Mouse (Mus musculus) lung, embryonic 14.5 days (tissue): Measurements from ENCODE around the gene Tubd1. TPM values are rescaled to one million over a fixed set of nuclear protein-coding genes. Genes with fewer than 3 reads are reported as not detected.
A peak's percentile ranks its signal among the peaks of the same experiment; 100 is the strongest.

Experiments used
- ATAC-seq: fragments of 200-750 bp; cut with Nextera tagmentation; 2 replicates; pipeline ENCODE4 v1.8.0; 2017; ENCODE audit warnings: mild to moderate bottlenecking, moderate TSS enrichment, moderate library complexity; ENCODE audit not compliant: insufficient read depth
- DNase-seq: peaks from one replicate; pipeline ENCODE4 v3.0.0-alpha.2; 2015
- H3K27ac ChIP-seq: fragments of 300-500 bp; sonication (generic); 2 replicates; pipeline ENCODE4 v1.5.1; 2014; ENCODE audit warnings: low read depth, mild to moderate bottlenecking, moderate library complexity
- H3K27me3 ChIP-seq: fragments of 300-500 bp; sonication (generic); 2 replicates; pipeline ENCODE4 v1.6.1; 2014; ENCODE audit warnings: low read length, control low read depth; ENCODE audit not compliant: insufficient read depth
- H3K36me3 ChIP-seq: fragments of 300-500 bp; sonication (generic); 2 replicates; pipeline ENCODE4 v1.6.1; 2014; ENCODE audit warnings: control low read depth; ENCODE audit not compliant: insufficient read depth
- H3K4me1 ChIP-seq: fragments of 300-500 bp; sonication (generic); 2 replicates; pipeline ENCODE4 v1.6.1; 2014; ENCODE audit warnings: antibody characterized with exemption, control low read depth; ENCODE audit not compliant: insufficient read depth
- H3K4me2 ChIP-seq: fragments of 300-500 bp; sonication (generic); 2 replicates; pipeline ENCODE4 v1.6.1; 2014; ENCODE audit warnings: mild to moderate bottlenecking
- H3K4me3 ChIP-seq: fragments of 300-500 bp; sonication (generic); 2 replicates; pipeline ENCODE4 v1.5.1; 2014; ENCODE audit warnings: low read depth, low read length
- H3K9ac ChIP-seq: fragments of 300-500 bp; sonication (generic); 2 replicates; pipeline ENCODE4 v1.6.1; 2014
- H3K9me3 ChIP-seq: fragments of 300-500 bp; sonication (generic); 2 replicates; pipeline ENCODE4 v1.6.1; 2016; ENCODE audit warnings: low read depth, low read length, control low read depth
- CTCF ChIP-seq: IDR thresholded peaks from 2 replicates; pipeline ENCODE4 v1.5.1; 2016; ENCODE audit warnings: antibody characterized with exemption, low read depth
- WGBS: fragments of 180-500 bp; shearing (Covaris S2); extraction: QIAGEN DNeasy Blood & Tissue Kit; methylation state at CpG from one replicate; pipeline ENCODE4 v1.1.7; 2014; 5-methylcytosine and 5-hydroxymethylcytosine counted together
- polyA plus RNA-seq: library from polyadenylated mRNA; unstranded; fragments of >200 nt; fragmentation: Nextera tagmentation; extraction: Ambion mirVana; gene quantifications from 2 replicates; pipeline ENCODE4 v1.2.1, GENCODE M21; 2014

Tubd1 gene
- polyA plus RNA-seq, 1 experiment from 2014 or later, result 14.2 TPM

- H3K4me2 ChIP-seq, result no peak overlapping the region
- ATAC-seq (no peak), DNase-seq (no peak)
- WGBS, result 26% methylated on average over 2 of the region's 2 CpGs
- no peak overlapping the region for H3K9ac ChIP-seq
- no peaks in the 10 kb centered on the region for H3K9me3 ChIP-seq
- TF ChIP-seq CTCF, result no peak
- no peaks in the 10 kb centered on the region for H3K36me3 ChIP-seq
- H3K27ac ChIP-seq, result no peak overlapping the region
- H3K4me1 ChIP-seq, result peaks cover 34% of the 10 kb centered on the region
- H3K27me3 ChIP-seq, result no peaks in the 10 kb centered on the region
- H3K4me3 ChIP-seq, result no peak overlapping the region
These were observed 29.6 kb downstream of the Tubd1 start for GRCm38 (mm10) chr11:86574408-86574807.

- DNase-seq (peak; percentile 17), ATAC-seq (no peak)
- WGBS, result 66% methylated on average over 7 of the region's 7 CpGs
- no peak overlapping the region for H3K4me3 ChIP-seq
- H3K27me3 ChIP-seq, result no peaks in the 10 kb centered on the region
- peaks cover 35% of the 10 kb centered on the region for H3K4me1 ChIP-seq
- H3K9ac ChIP-seq, result no peak overlapping the region
- no peaks in the 10 kb centered on the region for H3K36me3 ChIP-seq
- no peak overlapping the region for H3K27ac ChIP-seq
- TF ChIP-seq CTCF, result no peak
- H3K4me2 ChIP-seq, result no peak overlapping the region
- H3K9me3 ChIP-seq, result no peaks in the 10 kb centered on the region
These were observed 31.0 kb downstream of the Tubd1 start for GRCm38 (mm10) chr11:86575632-86576378.

- WGBS, result 50% methylated on average over 4 of the region's 4 CpGs
- H3K27ac ChIP-seq, result peak overlapping the region; percentile 73
These were observed 32.4 kb downstream of the Tubd1 start for GRCm38 (mm10) chr11:86577231-86577630.

GRCm38 (mm10) chr11:86578106-86578808, 33.5 kb downstream of the Tubd1 start:
- 65% methylated on average over 6 of the region's 6 CpGs for WGBS
- peak overlapping the region; percentile 73 for H3K27ac ChIP-seq

More at GRCm38 (mm10) chr11:86577231-86577630, 32.4 kb downstream of the Tubd1 start:
- Histone ChIP-seq H3K36me3 (no peaks in the 10 kb centered on the region), H3K9me3 (no peaks in the 10 kb centered on the region), H3K4me2 (no peak overlapping the region), H3K4me1 (peaks cover 26% of the 10 kb centered on the region; the same call in 1 of the 2 replicates), H3K9ac (no peak overlapping the region), H3K27me3 (no peaks in the 10 kb centered on the region), H3K4me3 (no peak overlapping the region)
- peak; percentile 35; the same call in 1 of the 2 replicates for ATAC-seq
- no peak for TF ChIP-seq CTCF
- DNase-seq, result peak; percentile 66

GRCm38 (mm10) chr11:86578809-86579730, 34.3 kb downstream of the Tubd1 start:
- Histone ChIP-seq H3K4me1 (peaks cover 26% of the 10 kb centered on the region; the same call in 1 of the 2 replicates), H3K36me3 (no peaks in the 10 kb centered on the region), H3K9me3 (no peaks in the 10 kb centered on the region), H3K4me2 (peak overlapping the region; percentile 0; the same call in 1 of the 2 replicates), H3K9ac (no peak overlapping the region), H3K4me3 (no peak overlapping the region), H3K27me3 (no peaks in the 10 kb centered on the region), H3K27ac (peak overlapping the region; percentile 40; the same call in 1 of the 2 replicates)
- no peak for TF ChIP-seq CTCF
- 53% methylated on average over 25 of the region's 25 CpGs for WGBS
- no peak for ATAC-seq
- peak; percentile 43 for DNase-seq

More at GRCm38 (mm10) chr11:86578106-86578808, 33.5 kb downstream of the Tubd1 start:
- no peaks in the 10 kb centered on the region for H3K9me3 ChIP-seq
- H3K4me2 ChIP-seq, result no peak overlapping the region
- no peak overlapping the region for H3K4me3 ChIP-seq
- ATAC-seq (no peak), DNase-seq (no peak)
- no peak overlapping the region for H3K9ac ChIP-seq
- TF ChIP-seq CTCF, result no peak
- H3K36me3 ChIP-seq, result no peaks in the 10 kb centered on the region
- no peaks in the 10 kb centered on the region for H3K27me3 ChIP-seq
- peaks cover 26% of the 10 kb centered on the region; the same call in 1 of the 2 replicates for H3K4me1 ChIP-seq

- H3K27me3 ChIP-seq, result no peaks in the 10 kb centered on the region
- 68% methylated on average over 10 of the region's 10 CpGs for whole genome bisulfite sequencing
- no peak for ATAC-seq
- H3K9me3 ChIP-seq, result no peaks in the 10 kb centered on the region
- no peak for TF ChIP-seq CTCF
- no peak overlapping the region for H3K4me3 ChIP-seq
- DNase-seq, result peak; percentile 6
- H3K4me2 ChIP-seq, result no peak overlapping the region
- H3K36me3 ChIP-seq, result no peaks in the 10 kb centered on the region
- H3K4me1 ChIP-seq, result peaks cover 26% of the 10 kb centered on the region; the same call in 1 of the 2 replicates
- H3K9ac ChIP-seq, result no peak overlapping the region
- peak overlapping the region; percentile 47; the same call in 1 of the 2 replicates for H3K27ac ChIP-seq
These were observed 35.0 kb downstream of the Tubd1 start for GRCm38 (mm10) chr11:86579731-86580318.
